Mouse (Mus musculus): ENCODE measurements around the gene Psma6. TPM values are rescaled to one million over a fixed set of nuclear protein-coding genes. Genes with fewer than 3 reads are reported as not detected.

The Psma6 gene
- polyA plus RNA-seq, 1 experiment from 2014 or later: 448 TPM

- H3K4me3 ChIP-seq (replicated peaks; ENCODE audit: low read depth, low read length): no peak overlapping the region
- no peaks in the 10 kb centered on the region for H3K27me3 ChIP-seq (ENCODE audit: control insufficient read depth, insufficient read depth, low read length)
- no peak overlapping the region for H3K9ac ChIP-seq (replicated peaks; ENCODE audit: low read length)
- ATAC-seq (ENCODE audit: low FRiP score, low TSS enrichment) (no peak), DNase-seq (no peak)
- WGBS: 76% methylated on average over 4 of the region's 4 CpGs
- H3K4me1 ChIP-seq (ENCODE audit: control insufficient read depth, insufficient read depth, low read length): peaks cover 22% of the 10 kb centered on the region
- no peaks in the 10 kb centered on the region for H3K36me3 ChIP-seq (ENCODE audit: control insufficient read depth, insufficient read depth, low read length)
- H3K9me3 ChIP-seq (ENCODE audit: control insufficient read depth, low read length): no peaks in the 10 kb centered on the region
- H3K27ac ChIP-seq (replicated peaks; ENCODE audit: low read depth, low read length): no peak overlapping the region
- H3K4me2 ChIP-seq (ENCODE audit: low read length): no peak overlapping the region
Measured at GRCm38 (mm10) chr12:55460900-55461299, 76.9 kb downstream of the Psma6 start.

GRCm38 (mm10) chr12:55461767-55462166 is 77.7 kb downstream of the Psma6 start:
- no peak for ATAC-seq (ENCODE audit: low FRiP score, low TSS enrichment)
- Histone ChIP-seq H3K27ac (replicated peaks; ENCODE audit: low read depth, low read length) (no peak overlapping the region), H3K27me3 (ENCODE audit: control insufficient read depth, insufficient read depth, low read length) (no peaks in the 10 kb centered on the region), H3K9me3 (ENCODE audit: control insufficient read depth, low read length) (no peaks in the 10 kb centered on the region), H3K9ac (replicated peaks; ENCODE audit: low read length) (no peak overlapping the region), H3K4me2 (ENCODE audit: low read length) (no peak overlapping the region), H3K36me3 (ENCODE audit: control insufficient read depth, insufficient read depth, low read length) (no peaks in the 10 kb centered on the region), H3K4me3 (replicated peaks; ENCODE audit: low read depth, low read length) (no peak overlapping the region), H3K4me1 (ENCODE audit: control insufficient read depth, insufficient read depth, low read length) (peaks cover 31% of the 10 kb centered on the region)
- DNase-seq: no peak
- 90% methylated on average over 6 of the region's 6 CpGs for WGBS

- Histone ChIP-seq H3K27me3 (ENCODE audit: control insufficient read depth, insufficient read depth, low read length) (no peaks in the 10 kb centered on the region), H3K4me3 (replicated peaks; ENCODE audit: low read depth, low read length) (no peak overlapping the region), H3K36me3 (ENCODE audit: control insufficient read depth, insufficient read depth, low read length) (no peaks in the 10 kb centered on the region), H3K4me1 (ENCODE audit: control insufficient read depth, insufficient read depth, low read length) (peaks cover 32% of the 10 kb centered on the region), H3K27ac (replicated peaks; ENCODE audit: low read depth, low read length) (no peak overlapping the region), H3K9ac (replicated peaks; ENCODE audit: low read length) (no peak overlapping the region), H3K9me3 (ENCODE audit: control insufficient read depth, low read length) (no peaks in the 10 kb centered on the region), H3K4me2 (ENCODE audit: low read length) (no peak overlapping the region)
- no peak for DNase-seq
- no peak for ATAC-seq (ENCODE audit: low FRiP score, low TSS enrichment)
- WGBS: 83% methylated on average over 6 of the region's 6 CpGs
Measured at GRCm38 (mm10) chr12:55462456-55462855, 78.4 kb downstream of the Psma6 start.

- H3K27ac ChIP-seq (replicated peaks; ENCODE audit: low read depth, low read length): no peak overlapping the region
Measured at GRCm38 (mm10) chr12:55463087-55463486, 79.1 kb downstream of the Psma6 start.

GRCm38 (mm10) chr12:55463992-55464845 is 80.2 kb downstream of the Psma6 start:
- Histone ChIP-seq H3K27ac (replicated peaks; ENCODE audit: low read depth, low read length) (peak overlapping the region; percentile 65), H3K9ac (replicated peaks; ENCODE audit: low read length) (no peak overlapping the region), H3K4me2 (ENCODE audit: low read length) (peak overlapping the region; percentile 28), H3K27me3 (ENCODE audit: control insufficient read depth, insufficient read depth, low read length) (no peaks in the 10 kb centered on the region), H3K4me1 (ENCODE audit: control insufficient read depth, insufficient read depth, low read length) (peaks cover 40% of the 10 kb centered on the region), H3K4me3 (replicated peaks; ENCODE audit: low read depth, low read length) (no peak overlapping the region), H3K36me3 (ENCODE audit: control insufficient read depth, insufficient read depth, low read length) (no peaks in the 10 kb centered on the region), H3K9me3 (ENCODE audit: control insufficient read depth, low read length) (no peaks in the 10 kb centered on the region)
- 6% methylated on average over 16 of the region's 16 CpGs for WGBS
- DNase-seq (peak; percentile 70), ATAC-seq (ENCODE audit: low FRiP score, low TSS enrichment) (peak; percentile 62)

More at GRCm38 (mm10) chr12:55463087-55463486, 79.1 kb downstream of the Psma6 start:
- Histone ChIP-seq H3K4me1 (ENCODE audit: control insufficient read depth, insufficient read depth, low read length) (peaks cover 37% of the 10 kb centered on the region), H3K9me3 (ENCODE audit: control insufficient read depth, low read length) (no peaks in the 10 kb centered on the region), H3K27me3 (ENCODE audit: control insufficient read depth, insufficient read depth, low read length) (no peaks in the 10 kb centered on the region), H3K9ac (replicated peaks; ENCODE audit: low read length) (no peak overlapping the region), H3K4me3 (replicated peaks; ENCODE audit: low read depth, low read length) (no peak overlapping the region), H3K36me3 (ENCODE audit: control insufficient read depth, insufficient read depth, low read length) (no peaks in the 10 kb centered on the region), H3K4me2 (ENCODE audit: low read length) (no peak overlapping the region)
- ATAC-seq (ENCODE audit: low FRiP score, low TSS enrichment) (no peak), DNase-seq (no peak)
- WGBS: 73% methylated on average over 5 of the region's 5 CpGs

GRCm38 (mm10) chr12:55464846-55465361 is 80.9 kb downstream of the Psma6 start:
- no peaks in the 10 kb centered on the region for H3K9me3 ChIP-seq (ENCODE audit: control insufficient read depth, low read length)
- peak; percentile 53 for DNase-seq
- peaks cover 40% of the 10 kb centered on the region for H3K4me1 ChIP-seq (ENCODE audit: control insufficient read depth, insufficient read depth, low read length)
- H3K36me3 ChIP-seq (ENCODE audit: control insufficient read depth, insufficient read depth, low read length): no peaks in the 10 kb centered on the region
- no peak for ATAC-seq (ENCODE audit: low FRiP score, low TSS enrichment)
- H3K27me3 ChIP-seq (ENCODE audit: control insufficient read depth, insufficient read depth, low read length): no peaks in the 10 kb centered on the region
- no peak overlapping the region for H3K9ac ChIP-seq (replicated peaks; ENCODE audit: low read length)
- H3K4me3 ChIP-seq (replicated peaks; ENCODE audit: low read depth, low read length): no peak overlapping the region
- peak overlapping the region; percentile 65; the same call in 1 of the 2 replicates for H3K27ac ChIP-seq (replicated peaks; ENCODE audit: low read depth, low read length)
- WGBS: 33% methylated on average over 14 of the region's 14 CpGs
- peak overlapping the region; percentile 28; the same call in 1 of the 2 replicates for H3K4me2 ChIP-seq (ENCODE audit: low read length)

- Histone ChIP-seq H3K9ac (replicated peaks; ENCODE audit: low read length) (no peak overlapping the region), H3K4me3 (replicated peaks; ENCODE audit: low read depth, low read length) (no peak overlapping the region), H3K4me1 (ENCODE audit: control insufficient read depth, insufficient read depth, low read length) (peaks cover 40% of the 10 kb centered on the region), H3K27ac (replicated peaks; ENCODE audit: low read depth, low read length) (no peak overlapping the region), H3K9me3 (ENCODE audit: control insufficient read depth, low read length) (no peaks in the 10 kb centered on the region), H3K4me2 (ENCODE audit: low read length) (no peak overlapping the region), H3K27me3 (ENCODE audit: control insufficient read depth, insufficient read depth, low read length) (no peaks in the 10 kb centered on the region), H3K36me3 (ENCODE audit: control insufficient read depth, insufficient read depth, low read length) (no peaks in the 10 kb centered on the region)
- no peak for ATAC-seq (ENCODE audit: low FRiP score, low TSS enrichment)
- 71% methylated on average over 17 of the region's 17 CpGs for WGBS
- no peak for DNase-seq
Measured at GRCm38 (mm10) chr12:55465401-55465983, 81.5 kb downstream of the Psma6 start.

- Histone ChIP-seq H3K4me2 (ENCODE audit: low read length) (no peak overlapping the region), H3K27me3 (ENCODE audit: control insufficient read depth, insufficient read depth, low read length) (no peaks in the 10 kb centered on the region), H3K4me1 (ENCODE audit: control insufficient read depth, insufficient read depth, low read length) (peaks cover 40% of the 10 kb centered on the region), H3K4me3 (replicated peaks; ENCODE audit: low read depth, low read length) (no peak overlapping the region), H3K36me3 (ENCODE audit: control insufficient read depth, insufficient read depth, low read length) (no peaks in the 10 kb centered on the region), H3K9ac (replicated peaks; ENCODE audit: low read length) (no peak overlapping the region), H3K9me3 (ENCODE audit: control insufficient read depth, low read length) (no peaks in the 10 kb centered on the region), H3K27ac (replicated peaks; ENCODE audit: low read depth, low read length) (no peak overlapping the region)
- 36% methylated on average over 7 of the region's 7 CpGs for WGBS
- ATAC-seq (ENCODE audit: low FRiP score, low TSS enrichment): no peak
- DNase-seq: no peak
Measured at GRCm38 (mm10) chr12:55466088-55466701, 82.2 kb downstream of the Psma6 start.

Measured in midbrain, embryonic 14.5 days (tissue).